Mouse (Mus musculus) spleen, adult 2 months (tissue): ENCODE measurements around the gene Stk16.
"Not testable (repeated sequence)": the region's sequence is repeated elsewhere in the genome, so short reads cannot be mapped to it uniquely, and the experiment has no call there.

Experiments used
- CTCF ChIP-seq: fragments of 200-500 bp; IDR thresholded peaks from 2 replicates; pipeline ENCODE4 v1.5.1; 2011; ENCODE audit warnings: mild to moderate bottlenecking, inconsistent platforms; ENCODE audit not compliant: insufficient read depth, insufficient read length, insufficient replicate concordance; ENCODE audit errors: extremely low read depth
- POLR2A ChIP-seq: fragments of 200-500 bp; IDR thresholded peaks from 2 replicates; pipeline ENCODE4 v1.6.1; 2011; ENCODE audit warnings: low read depth, low read length, inconsistent platforms

GRCm38 (mm10) chr1:75232489-75232888, 21.9 kb downstream of the Stk16 start:
- TF ChIP-seq CTCF, POLR2A: not testable (repeated sequence)
